Mouse (Mus musculus) thymus, postnatal 36 days (tissue): ENCODE data around the gene Sptb.
A peak's percentile ranks its signal among the peaks of the same experiment; 100 is the strongest.

Source experiments
- DNase-seq, 2 experiments: peaks; one replicate each; pipeline ENCODE4 v3.0.0; 2022; ENCODE audit warnings: mixed read lengths in 2 of 2

Gene Sptb

GRCm38 (mm10) chr12:76572261-76573251 lies 137.8 kb downstream of the Sptb start:
- DNase-seq, result no peak

DNA sequence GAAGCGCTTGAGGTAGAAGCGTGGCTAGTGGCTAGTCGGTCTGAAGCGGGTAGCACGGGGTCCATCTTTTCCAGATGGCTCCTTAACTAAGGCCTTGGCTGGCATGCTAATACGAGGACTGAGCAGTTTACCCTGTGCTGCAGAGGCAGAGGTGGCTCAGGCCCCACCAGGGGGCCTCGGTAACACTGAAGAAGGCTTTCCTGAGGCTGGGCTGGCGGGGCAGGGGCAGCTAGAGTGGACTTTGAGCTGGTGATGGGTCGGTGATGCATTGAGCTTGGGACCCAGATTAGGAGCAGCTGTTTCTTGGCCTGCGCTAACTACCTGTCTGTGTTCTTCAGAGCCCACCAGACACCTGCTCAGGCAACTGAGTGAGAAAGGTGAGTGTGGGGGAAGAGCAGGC lies 139.1 kb downstream of the Sptb start:
- no peak for DNase-seq

GRCm38 (mm10) chr12:76570221-76570940 lies 140.0 kb downstream of the Sptb start:
- DNase-seq, result no peak

GRCm38 (mm10) chr12:76566284-76566683 lies 144.1 kb downstream of the Sptb start:
- no peak for DNase-seq

- DNase-seq, result no peak
Observed at GRCm38 (mm10) chr12:76562196-76562595, 148.2 kb downstream of the Sptb start.

- DNase-seq, result no peak
Observed at GRCm38 (mm10) chr12:76558206-76558605, 152.1 kb downstream of the Sptb start.

DNA sequence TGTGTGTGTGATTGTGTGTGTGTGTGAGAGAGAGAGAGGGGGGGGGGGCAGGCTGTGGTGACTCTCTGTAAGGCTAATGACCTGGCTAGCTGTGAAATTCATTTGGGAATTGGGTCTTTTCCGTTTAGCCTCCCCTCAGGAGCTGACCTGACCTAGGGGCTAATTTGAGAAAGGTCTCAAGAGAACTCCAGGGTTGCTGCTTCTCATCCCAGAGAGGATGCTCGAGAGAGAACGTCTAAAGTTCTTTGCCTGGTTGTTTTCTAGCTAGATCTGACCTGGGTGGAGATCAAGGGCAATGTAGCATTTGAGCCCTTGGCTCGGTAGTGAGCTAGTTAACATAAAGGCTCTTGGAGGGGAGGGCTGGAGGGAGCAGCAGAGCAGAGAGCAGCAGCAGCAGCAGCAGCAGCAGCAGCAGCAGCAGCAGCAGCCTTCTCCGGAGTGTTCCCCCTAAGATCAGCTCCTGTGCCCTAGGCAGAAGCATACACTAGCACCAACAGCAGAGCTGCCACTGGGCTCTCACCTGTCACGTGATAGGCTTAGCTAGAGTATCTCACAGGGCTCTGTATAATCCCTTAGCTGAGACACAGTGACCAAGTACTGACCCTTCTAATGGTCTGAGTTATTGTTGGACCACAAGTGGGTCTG lies 153.5 kb downstream of the Sptb start:
- no peak for DNase-seq

DNA sequence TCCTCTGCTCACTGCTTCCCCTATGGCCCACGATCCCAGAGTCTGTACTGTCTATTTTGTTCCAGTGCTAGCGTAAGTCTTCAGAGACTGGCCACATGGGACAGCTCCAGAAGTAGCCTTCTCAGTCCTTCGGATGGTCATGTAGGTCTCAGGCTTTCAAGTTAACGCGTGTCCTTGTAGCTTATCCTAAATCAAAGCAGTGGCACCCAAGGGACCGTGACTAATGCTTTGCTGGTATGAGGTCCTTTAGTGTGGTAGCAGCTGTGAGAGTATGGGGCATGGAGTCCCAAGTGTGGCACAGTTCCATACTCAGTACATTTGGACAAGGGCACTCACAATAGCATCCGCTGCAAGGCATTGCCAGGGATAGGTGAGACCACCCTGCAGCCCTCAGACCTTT lies 154.2 kb downstream of the Sptb start:
- DNase-seq, result no peak

DNA sequence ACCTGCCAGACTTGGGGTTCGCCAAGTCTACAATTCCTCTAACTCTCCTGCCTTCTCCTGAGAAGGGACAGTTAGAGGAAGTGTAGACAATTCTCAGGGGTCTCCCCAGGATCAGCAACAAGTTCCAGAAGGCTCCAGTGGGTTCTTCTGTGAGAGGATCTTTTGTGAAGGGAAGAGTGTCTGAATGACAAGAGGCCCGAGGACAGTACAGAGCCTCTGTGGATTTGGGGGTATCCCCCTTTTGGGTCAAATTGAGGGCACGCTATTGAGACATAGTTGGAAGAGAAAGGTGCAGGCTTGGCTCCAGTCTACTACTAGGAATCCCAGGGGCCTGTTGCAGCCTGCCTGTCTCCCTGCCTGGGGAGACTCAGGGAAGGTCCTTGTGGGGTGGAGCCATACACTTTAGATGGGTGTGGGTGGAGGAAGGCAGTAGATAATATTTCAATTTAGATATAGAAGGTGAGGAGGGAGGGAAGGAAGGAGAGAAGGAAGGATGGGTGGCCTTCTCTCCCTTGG lies 155.4 kb downstream of the Sptb start:
- no peak for DNase-seq

DNA sequence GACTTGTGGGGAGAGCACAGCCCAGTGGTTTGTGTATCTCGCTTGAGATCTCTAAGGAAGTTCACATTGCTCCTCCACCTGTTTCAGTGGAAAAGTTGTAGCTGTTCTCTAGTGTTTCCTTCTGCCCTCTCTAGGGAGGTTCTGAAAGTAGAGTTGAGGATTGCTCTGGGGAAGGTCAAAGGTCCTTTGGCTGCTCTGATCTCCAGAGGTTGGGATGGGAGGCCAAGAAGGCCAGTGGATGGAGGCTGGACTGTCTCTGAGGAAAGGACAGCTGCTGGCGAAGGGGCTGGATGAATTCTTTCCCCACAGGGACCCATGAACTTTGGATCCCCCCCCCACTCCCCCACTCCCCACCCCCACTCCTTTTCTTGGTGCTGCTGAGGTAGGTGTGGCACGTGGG lies 156.0 kb downstream of the Sptb start:
- DNase-seq, result no peak

- no peak for DNase-seq
Observed at GRCm38 (mm10) chr12:76553917-76554316, 156.4 kb downstream of the Sptb start.

DNA sequence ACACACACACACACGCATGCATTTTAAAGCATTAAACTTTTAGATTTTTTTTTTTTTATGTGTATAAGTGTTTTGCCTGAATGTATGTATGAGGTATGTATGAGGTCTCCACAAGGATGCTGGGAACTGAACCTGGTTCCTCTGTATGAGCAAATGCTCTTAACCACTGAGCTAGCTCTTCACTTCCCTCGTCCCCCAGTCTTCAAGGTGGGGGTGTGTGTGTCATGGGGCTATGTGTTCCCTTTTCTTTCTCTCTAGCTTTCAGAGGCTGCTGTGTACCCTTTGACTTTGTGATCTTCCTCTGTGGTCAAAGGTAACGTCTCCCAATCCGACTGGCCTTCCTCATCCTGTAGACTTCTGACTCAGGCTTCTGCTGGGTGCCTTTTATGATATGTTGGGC lies 157.4 kb downstream of the Sptb start:
- DNase-seq, result no peak

GRCm38 (mm10) chr12:76552321-76552720 lies 158.0 kb downstream of the Sptb start:
- no peak for DNase-seq

DNA sequence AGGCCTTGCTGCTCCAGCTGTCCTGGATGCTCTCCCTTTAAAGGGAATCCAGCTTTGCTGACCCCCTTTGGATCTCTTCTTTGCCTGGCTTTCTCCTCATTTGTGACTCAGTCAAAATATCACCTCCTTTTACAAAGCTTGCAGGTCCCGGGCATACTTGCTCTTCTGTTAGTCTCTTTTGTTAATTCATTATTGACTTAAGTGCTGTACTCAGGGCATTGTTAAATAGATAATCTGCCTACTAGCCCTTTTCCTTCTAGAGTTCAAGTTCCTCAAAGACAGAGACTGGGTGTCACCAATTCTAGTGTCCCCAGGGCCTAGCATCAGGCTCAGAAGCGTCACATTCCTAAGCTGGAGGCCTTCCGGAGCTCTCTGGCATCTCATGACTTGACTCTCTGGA lies 161.1 kb downstream of the Sptb start:
- DNase-seq, result no peak

GRCm38 (mm10) chr12:76548082-76548423 lies 162.3 kb downstream of the Sptb start:
- no peak for DNase-seq

GRCm38 (mm10) chr12:76547409-76548081 lies 162.8 kb downstream of the Sptb start:
- DNase-seq, result peak; percentile 44 to 58

DNA sequence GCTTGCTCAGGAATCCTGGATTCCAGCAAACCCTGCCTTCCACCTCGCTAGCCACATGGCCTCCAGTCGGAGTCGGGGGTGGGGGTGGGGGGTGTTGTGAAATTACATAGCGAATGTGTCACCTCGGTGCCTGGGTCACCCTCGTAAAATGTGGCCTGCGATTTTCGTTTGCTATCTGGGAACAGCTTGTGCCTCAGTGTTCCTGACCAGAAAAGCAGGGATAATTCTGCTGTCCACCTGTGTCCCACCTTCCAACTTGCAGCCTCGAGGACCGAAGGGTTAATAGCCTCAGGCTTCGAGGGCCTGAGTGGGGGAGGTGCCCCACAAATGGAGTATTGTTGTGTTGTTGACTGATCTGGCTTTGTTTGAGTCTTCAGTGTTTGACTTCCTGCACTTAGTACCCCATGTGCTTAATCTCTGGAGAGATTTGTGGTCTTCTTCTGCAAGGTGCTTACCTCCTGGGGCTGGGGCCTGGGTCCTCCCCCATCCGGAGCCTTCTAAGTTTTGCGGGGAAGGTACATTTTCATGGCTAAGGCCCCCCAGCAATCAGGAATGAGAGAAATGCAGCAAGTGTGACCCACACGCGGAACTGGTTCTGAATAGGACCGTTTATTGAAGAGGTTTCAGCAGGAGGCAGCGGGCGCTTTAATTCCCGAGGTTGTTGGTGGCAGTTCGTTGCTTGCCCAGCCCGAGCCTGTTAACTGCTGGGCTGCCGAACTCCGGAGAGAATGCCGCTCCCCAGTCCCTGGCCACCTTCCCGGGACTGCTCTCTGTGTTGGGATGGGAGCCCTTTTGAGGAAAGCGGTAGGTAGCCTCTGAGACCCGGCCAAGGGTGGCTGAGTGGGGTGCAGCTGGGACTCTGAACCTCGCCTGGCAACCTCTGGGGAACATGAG lies 163.7 kb downstream of the Sptb start:
- no peak for DNase-seq

GRCm38 (mm10) chr12:76545786-76546370 lies 164.5 kb downstream of the Sptb start:
- DNase-seq, result no peak

DNA sequence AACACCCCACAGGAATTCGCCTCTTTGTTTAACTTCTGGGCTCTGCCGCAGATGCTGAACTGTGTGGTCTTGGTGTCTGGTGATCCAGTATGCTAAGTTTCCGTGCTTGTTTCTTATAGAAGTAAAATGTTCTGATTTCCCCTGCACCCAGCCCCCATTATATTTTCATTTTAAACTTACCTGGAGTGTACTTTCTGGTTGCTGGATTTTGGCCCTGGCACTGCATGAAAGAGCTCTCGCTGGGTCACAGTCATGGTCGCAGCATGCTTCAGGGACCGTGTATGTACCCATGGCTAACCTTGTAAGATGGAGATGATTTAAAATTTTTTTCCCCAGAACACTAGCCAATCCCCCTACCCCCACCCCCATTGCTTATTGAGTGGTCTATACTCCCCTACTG lies 168.5 kb downstream of the Sptb start:
- no peak for DNase-seq

DNA sequence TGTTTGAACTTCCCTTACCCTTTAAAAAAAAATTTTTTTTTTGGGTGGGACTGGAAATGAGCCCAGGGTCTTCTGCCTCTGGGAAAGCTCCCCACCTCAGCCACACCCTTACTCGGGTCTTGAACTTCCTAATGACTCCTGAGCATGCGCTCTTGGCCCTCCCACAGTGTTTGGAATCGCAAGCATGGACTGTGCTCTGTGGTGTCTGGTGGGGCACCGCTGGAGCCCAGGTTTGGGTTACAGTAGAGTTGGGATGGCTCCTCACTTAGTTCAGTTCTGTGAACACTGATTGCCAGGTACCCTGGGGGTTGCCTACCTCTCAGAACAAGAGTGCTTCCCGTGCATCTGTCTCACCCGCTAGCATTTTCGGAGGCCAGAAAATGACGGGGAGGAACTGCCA lies 168.9 kb downstream of the Sptb start:
- DNase-seq, result no peak

DNA sequence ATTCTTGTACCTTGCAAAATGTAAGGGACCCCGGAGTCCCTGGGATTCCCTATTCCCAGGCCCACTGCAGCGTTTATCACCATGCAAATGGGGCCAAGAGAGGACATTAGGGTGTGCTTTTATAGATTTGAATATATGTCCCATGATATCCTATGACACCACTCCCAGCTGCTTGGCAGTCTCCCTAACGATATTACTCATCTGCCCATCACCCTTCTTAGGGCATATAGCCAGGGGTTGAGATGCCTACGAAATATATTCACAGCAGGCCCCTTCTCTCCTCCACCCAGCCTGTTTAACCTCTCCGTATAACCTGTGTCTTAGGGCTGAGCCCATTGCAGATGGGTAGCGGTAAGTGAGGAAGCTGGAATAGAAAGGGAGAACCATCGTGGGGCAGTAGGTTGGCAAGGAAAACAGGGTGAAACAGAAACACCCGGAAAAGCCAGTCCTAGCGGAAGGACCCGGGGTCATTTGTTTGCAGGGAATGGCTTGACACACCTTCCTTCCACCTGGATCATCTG lies 169.6 kb downstream of the Sptb start:
- DNase-seq, result no peak
